Comparison of ENCODE assay signal across 16 mouse cellular contexts in the genomic region with DNA sequence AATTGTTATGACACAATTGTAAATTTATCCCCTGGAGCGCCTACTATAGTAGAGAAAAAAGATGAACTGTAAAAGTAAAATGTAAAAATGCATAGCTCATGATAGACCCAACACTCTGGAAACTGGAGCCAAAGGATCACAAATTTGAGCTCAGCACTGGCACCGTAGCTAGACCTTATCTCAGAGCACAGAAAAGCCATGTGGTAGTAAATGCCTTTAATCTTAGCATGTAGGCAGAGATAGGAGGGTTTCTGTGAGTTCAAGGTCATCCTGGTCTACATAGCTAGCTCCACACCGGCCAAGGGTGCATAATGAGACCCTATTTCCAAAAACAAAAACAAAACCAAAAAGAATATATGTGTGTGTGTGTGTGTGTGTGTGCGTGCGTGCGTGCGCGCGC.
"Had no signal": no experiment of that assay in that cellular context is flagged by ENCODE, and none has a peak within 500 bp of the region (broad histone marks: within the 10 kb centered on the region; RNA-seq: fewer than 3 reads in every experiment).

No protein-coding gene starts in this region.

- H3K36me3 ChIP-seq: lung, embryonic 15.5 days; midbrain, embryonic 13.5 days had no signal

- H3K27me3 ChIP-seq: lung, embryonic 15.5 days; midbrain, embryonic 13.5 days had no signal

- H3K27ac ChIP-seq: kidney, postnatal 0 days; layer of hippocampus, adult 2 months; lung, embryonic 15.5 days; midbrain, embryonic 13.5 days had no signal

- H3K4me2 ChIP-seq: lung, embryonic 15.5 days; midbrain, embryonic 13.5 days had no signal

- H3K4me3 ChIP-seq: layer of hippocampus, adult 2 months; lung, embryonic 15.5 days; midbrain, embryonic 13.5 days had no signal

- ATAC-seq: inflammation-experienced regulatory T-cells, adult 6 months; intestine, embryonic 16.5 days; midbrain, embryonic 13.5 days; midbrain, embryonic 16.5 days had no signal

- H3K9me3 ChIP-seq: lung, embryonic 15.5 days; midbrain, embryonic 13.5 days had no signal

- H3K4me1 ChIP-seq: lung, embryonic 15.5 days; midbrain, embryonic 13.5 days had no signal

- H3K9ac ChIP-seq: lung, embryonic 15.5 days; midbrain, embryonic 13.5 days had no signal

- DNase-seq: kidney, adult 18-20 months; kidney, adult 9 months; kidney, postnatal 25 days; layer of hippocampus, adult 9-11 months; lung, adult 18-20 months; lung, postnatal 10 days; lung, postnatal 36 days; thymus, adult 18-20 months; thymus, postnatal 36 days had no signal
